Mouse (Mus musculus): ENCODE data around the gene Rfx2.

Rfx2 gene

DNA sequence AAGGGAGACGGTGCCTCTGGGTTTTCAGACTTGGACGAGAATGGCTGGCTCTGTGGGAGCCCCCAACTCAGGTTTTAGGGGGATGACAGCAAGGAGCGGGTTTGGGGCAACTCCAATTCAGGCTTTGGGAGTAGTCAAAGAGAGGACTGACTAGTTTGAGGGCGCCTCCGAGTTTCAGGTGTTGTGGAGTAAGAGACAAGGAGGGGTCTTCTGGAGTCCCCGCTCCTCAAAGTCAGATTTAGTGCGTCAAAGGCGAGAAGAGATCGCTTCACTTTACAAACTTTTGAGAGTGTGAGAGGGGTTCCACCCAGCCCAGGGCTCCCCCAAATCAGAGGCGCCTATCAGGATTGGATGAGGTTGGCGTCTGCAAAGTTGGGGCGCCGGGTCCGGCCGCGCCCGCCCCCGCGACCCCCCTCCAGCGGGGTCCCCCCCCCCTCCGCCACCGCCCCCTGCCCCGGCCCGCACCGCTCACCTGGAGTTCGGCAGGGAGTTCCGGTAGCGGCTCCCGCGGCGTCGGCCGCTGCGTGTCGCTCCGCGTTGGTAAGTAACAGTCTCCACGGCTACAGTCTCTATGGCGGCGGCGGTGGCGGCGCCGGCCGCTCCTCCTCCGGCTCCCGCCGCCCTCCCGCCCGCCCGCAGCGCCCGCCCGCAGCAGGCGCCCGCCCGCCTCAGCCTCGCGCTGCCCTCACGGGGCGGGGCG is at the start of gene Rfx2:
TSS of gene Rfx2 (minus strand) at position 603 of the 700 bp plus-strand sequence.
- no peak for DNase-seq

DNA sequence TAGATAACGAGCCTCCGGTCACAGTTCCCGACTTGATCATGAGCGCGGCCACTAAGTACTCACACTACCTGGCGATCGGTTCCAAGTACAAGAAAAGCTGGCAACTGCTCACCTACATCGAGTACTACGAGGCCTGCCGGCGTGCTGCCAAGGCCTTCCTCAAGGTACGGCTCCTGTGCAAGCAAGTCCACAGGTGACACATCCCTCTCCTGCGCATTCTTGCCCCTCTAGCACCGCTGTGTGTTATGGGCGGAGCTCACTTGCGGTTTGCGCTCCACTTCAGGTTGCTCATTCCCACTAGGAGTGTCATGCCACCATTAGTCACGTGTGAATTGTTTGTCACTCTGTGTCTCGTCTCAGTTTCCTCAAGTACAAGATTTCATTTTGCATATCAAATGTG is 46.6 kb upstream of the Rfx2 start:
- no peak for DNase-seq

DNA sequence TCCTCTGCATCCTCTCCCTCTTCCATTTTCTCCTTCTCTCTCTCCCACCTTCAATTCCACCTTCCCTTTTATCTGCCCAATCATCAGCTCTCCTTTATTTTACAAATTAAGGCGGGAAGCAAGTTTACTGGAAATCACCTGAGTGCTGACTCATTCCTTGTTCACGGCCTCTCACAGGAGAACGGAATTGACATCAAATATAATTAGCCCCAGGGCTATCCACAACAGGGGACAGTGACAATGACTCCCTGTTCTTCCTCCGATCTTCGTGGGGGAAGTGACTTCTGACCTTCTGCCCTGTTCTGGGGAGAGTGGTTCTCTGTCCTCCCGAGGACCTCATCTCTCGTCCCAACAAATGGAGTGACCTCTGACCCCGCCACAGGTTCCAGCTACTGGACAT is 46.2 kb upstream of the Rfx2 start:
- DNase-seq: no peak

DNA sequence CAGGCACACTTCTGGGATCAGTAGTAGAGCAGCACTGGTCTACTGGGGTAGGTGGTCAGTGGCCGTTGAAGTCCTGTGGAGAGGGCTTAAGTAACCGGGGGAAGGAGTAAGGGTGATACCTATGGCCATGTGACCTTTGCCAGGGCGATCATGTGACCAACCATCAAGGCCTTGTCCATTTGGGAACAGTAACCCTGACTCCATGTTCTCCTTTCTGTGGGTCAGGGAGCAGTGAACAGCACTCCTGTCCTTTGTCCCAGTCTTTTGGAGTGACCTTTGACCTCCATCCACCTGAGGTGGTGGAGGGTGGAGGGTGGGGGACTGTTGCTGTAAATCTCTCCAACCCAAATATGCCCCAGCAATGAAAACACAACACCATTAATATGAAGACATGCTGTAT is 45.7 kb upstream of the Rfx2 start:
- DNase-seq: no peak

DNA sequence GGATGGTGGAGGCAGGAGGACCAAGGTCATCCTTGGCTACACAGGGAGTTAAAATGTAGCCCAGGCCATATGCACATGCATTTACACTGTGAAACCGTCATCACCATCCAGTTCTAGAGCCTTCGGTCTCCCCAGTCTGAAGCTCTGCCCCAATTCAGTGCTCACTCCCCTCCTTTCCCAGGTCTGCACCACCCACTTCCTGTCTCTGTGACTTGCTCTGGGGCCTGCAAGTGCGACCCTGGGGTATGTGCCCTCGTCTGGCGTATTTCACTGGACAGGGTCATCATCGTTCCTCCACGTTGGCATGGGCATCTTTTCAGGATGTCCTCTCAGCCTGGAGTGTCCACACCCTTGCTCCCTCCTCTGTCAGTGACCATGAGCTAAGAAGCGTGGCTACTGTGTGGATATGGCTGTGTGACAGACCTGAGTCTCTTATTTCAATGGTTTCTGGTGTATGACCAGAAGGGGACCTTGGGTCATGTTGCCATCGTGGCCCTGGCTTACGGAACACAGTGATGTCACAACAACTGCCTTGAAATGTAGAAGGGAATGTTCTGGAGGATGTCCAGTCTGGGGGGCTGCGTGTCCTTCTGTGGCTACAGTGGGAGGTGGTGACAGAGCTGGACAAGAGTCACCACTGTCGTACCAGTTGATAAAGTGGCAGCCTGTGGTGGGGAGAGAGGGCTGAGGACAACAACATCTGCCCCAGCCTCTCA is 44.3 kb upstream of the Rfx2 start, which contains the start of gene 1700061G19Rik:
TSS of gene 1700061G19Rik (plus strand) at position 542 of the 716 bp plus-strand sequence.
- no peak for DNase-seq

DNA sequence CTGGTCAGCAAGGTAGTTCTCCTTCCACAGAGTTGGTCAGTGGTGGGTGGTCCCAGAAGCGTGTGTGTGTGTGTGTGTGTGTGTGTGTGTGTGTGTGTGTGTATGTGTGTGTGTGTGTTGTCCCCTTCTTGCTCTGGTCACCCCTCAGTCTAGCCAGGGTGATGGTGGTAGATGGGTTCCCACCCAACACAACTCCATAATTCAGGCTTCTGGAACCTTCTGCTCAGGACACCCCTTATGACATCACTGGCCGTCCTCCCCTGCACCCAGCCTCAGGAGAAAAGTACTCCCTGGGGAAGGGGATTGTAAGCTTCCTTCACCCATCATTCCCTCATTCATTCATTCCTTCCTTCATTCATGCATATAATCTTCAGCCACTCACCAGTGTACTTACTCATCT is 43.4 kb upstream of the Rfx2 start, which contains the start of gene Acsbg2:
TSS of gene Acsbg2 (minus strand) at position 211 of the 400 bp plus-strand sequence.
- DNase-seq: no peak

DNA sequence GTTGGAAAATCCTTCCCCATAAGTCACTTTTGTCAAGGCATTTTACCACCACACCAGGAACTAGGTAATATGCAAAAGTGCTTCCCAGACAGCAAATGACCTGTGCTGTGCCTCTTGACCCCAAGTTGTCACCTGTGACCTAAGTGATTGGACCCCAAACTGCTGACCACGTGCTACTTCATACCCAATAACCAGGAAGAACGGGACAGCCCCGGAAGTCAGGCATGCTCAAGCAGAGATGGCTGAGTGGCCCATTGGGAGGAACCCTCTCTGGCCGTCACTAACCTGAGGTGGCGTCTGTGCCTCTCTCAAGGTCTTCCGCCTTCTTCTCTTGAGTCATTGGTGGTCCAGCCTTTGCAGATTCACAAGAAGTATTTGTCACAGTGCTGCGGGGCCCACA is 41.7 kb upstream of the Rfx2 start:
- no peak for DNase-seq

DNA sequence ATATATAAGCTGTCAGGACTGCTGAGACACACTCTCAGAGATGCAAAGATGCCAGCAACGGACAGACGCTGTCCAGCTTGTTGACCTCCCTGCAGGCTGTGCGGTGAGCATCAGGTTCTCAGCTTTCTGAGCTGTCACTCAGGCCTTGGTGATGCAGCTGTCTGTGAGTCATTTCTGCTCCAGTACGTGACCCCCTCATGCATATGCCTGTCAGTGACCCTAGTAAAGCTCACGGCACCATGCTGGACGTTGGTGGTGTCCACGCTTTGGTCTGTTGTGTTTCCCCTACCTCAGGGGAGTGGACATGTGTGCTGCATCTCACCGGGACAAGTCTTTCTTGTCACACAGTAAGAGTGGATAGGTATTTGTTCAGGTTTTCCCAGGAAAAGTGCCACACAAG is 41.0 kb upstream of the Rfx2 start:
- no peak for DNase-seq

DNA sequence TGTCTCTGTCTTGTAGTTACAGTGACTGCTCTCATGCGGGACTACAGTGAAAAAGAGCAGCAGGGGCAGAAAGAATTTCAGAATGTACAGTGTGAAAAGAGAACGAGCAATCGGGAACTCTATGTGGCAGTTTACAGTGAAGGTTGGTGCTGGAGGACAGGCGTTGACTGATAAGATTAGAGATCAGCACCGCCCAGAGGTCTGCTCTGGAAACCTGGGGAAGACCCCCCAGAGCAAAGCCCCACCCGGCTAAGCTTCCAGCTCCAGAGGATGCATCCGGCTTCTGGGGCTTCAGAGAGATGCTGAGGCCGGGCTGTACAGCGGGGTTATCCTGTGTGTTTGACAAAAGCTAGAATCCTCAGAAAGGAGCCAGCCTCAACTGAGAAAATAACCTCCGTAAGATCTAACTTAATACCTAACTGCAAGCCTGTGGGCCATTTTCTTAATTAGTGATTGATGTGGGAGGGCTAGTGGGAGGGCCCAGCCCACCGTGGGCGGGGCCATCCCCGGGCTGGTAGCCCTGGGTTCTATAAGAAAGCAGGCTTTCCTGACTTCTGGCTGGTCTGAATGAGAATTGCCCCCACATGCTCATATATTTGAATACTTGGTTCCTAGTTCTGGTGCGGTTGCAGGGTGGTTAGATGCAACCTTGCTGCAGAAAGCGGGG is 39.6 kb upstream of the Rfx2 start:
- DNase-seq: no peak

DNA sequence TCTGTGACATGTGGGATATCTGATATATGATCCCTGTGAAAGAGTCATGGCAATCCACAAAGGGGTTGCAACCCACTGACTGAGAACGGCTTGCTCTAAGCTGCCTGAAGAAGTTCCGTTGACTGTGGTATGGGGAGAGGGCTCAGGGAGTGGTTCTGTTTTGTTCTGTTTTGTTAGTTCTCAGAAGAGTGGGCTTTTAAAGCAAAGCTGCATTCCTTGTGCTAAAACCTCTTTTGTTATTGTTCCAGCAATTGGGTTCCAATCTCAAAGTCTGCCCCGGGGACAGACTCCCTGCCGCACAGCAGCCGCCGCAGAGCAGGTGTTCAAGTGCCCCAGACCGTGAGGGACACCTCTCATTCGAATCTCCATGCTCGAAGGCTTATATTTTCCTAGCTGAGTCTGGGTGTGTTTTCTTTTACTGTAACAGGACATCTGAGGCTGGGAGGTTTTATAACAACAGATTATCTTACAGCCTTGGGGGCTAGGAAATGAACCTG is 38.7 kb upstream of the Rfx2 start:
- no peak for DNase-seq

DNA sequence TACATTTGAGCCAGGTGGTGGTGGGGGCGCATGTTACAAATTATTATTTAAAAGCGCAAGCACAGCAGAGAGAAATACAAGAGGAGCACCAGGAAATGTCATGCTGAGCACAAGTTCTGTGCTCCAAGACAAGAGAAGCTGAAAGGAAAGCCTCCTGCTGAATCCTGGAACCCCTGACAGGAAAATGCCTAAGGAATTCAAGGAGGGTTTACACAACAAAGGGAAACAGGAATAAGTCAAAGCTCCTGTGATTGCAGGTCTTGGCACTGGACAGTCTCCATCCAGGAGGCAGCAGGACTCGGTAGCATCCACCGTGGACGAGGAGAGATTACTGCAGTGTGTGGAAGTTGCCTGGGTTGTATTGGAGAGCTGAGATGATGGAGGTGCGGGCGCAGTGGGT is 35.3 kb upstream of the Rfx2 start:
- DNase-seq: no peak

DNA sequence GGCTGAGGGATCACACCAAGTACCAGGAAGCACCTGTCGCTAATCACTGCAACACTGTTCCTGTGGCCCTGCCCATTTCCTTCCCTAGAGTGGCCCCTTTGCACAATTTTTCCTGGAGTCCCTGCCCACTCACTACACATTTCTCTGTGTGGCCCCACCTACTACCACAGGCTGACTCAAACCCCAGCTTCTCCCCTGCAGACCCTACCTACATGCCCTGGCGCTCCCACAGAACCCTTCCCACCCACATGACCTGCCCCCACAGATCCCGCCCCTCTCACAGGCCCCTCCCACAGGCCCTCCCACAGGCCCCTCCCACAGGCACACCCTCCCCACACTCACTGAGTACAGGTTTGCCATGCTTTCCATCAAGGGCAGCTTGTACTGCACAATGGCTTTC is 30.4 kb upstream of the Rfx2 start:
- no peak for DNase-seq

DNA sequence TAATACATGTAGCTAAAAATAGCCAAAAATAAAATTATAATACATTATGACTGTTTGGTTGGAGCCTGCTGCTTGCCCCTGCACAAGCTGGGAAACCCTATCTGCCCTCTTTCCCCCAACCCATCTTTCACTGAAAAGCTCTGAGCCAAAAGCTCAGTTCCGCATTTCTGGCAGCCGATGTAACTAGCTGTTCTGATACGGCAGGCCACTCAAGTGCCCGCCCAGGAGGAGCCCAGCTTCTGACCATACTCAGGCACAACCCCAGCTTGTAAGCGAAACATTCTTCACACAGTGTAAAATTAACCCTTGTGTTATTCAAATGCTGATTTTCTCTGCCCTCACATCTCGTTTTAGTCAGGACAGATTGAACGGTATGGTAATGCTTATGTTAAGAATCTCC is 28.1 kb upstream of the Rfx2 start:
- DNase-seq: no peak

DNA sequence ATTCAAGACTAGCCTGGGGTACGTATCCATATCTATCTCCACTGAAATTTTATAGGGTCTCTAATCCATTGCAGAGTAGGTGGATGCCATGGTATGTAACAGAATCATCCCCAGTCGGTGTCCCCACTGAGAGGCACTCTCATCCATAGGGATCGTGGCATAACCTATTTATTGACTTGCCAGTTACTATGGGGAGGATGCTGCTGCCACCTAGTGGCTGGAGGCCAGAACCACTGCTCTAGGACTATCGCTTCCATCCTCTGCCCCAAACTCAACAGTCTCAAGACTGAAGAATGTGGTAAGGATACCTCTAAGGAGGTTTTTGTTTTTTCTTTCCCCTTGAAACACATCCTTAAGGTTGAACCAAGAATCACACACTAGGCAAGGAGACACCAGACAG is 27.4 kb upstream of the Rfx2 start:
- peak; percentile 55 for DNase-seq

DNA sequence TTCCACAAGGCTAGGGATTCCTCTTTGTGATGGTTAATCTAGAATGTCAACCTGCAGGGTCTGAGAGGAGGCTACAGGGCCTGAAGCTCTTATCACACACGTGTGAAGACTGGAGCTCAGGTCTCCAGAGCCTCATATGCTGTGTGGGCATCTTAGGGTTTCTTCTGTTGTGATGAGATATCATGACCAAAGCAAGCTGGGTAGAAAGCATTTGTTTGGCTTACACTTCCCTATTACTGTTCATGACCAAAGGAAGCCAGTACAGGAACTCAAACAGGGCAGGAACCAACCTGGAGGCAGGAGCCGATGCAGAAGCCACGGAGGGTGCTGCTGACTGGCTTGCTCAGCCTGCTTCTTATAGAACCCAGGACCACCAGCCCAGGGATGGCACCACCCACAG is 24.6 kb upstream of the Rfx2 start:
- DNase-seq: no peak

DNA sequence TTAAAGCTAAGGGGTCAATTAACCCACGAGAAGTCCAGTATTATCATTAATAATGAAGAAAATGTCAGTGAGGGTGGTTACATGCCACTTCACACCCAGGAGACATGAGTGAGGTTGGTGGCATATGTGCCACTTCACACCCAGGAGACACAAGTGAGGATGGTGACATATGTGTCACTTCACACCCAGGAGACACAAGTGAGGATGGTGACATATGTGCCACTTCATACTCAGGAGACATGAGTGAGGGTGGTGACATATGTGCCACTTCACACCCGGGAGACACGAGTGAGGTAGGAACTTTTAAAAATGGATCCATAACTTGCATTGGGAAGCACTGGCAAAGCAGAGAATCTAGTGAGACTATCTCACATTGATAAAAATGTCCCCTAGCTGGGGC is 20.4 kb upstream of the Rfx2 start:
- no peak for DNase-seq

DNA sequence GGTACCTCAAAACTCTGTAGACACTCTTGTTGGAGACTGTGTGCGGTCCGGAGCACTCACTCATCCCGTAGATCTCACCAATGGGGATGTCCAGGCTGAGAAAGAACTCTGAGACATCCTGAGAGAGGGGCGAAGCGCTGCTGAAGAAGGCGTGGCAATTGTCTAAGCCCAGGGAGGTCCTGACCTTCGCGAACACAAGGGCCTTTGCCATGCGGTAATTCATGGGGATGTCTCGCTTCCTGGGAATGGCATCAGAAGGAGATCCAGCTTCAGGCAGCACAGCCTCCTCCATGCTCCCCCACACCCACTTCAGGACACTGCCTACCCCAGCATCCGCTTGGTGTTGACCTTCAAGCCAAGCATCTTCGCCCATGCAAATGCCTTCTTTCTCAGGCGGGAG is 18.9 kb upstream of the Rfx2 start:
- DNase-seq: no peak

DNA sequence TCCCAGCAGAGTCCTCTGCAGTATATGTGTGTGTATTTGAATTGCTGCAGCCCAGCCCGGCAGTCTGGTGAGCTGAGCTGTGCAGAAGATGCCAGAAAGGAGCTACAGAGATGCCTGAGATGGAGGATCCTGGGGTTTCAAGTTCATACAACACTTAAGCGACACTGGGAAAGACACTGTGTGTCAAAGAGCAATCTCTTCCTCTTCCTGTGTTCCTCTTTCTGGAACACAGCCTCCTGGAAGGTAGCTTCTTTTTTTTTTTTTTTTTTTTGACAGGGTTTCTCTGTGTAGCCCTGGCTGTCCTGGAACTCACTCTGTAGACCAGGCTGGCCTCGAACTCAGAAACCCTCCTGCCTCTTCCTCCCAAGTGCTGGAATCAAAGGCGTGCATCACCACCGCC is 18.0 kb upstream of the Rfx2 start:
- no peak for DNase-seq

DNA sequence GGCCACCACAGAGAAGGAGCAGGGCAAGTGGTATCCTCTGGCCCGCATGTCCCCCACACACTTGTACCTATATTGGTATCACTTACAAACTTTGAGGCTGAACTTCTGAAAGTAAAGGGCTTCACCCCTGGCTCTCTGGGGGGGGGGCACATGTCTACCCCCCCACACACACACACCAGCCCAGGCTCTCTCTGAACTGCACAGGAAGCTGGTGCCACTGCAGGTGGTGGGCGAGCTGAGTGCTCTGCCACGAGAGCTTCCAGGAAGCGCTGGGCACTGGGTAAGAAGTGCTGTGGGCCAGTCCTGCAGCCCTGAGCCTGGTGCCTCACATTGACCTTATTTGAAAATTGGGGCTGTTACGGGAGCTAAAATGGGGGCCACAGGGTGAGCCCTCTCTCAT is 12.9 kb upstream of the Rfx2 start:
- DNase-seq: no peak

DNA sequence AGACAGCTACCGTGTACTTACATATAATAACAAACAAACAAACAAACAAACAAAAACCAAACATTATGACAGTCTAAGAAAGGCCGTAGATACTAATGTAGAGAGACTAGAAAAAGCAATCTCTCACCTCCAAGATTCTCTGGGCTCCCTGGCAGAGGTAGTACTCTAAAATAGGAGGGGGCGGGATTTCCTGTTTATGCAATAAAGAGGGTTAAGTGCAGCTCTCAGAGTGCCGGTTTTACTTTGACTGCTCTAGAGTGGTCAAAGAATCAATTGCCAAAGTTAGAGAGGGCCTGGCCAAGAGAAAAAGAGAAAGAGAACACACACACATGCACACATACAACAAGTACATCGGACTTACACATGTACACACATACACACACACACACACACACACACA is 11.4 kb upstream of the Rfx2 start:
- no peak for DNase-seq

DNA sequence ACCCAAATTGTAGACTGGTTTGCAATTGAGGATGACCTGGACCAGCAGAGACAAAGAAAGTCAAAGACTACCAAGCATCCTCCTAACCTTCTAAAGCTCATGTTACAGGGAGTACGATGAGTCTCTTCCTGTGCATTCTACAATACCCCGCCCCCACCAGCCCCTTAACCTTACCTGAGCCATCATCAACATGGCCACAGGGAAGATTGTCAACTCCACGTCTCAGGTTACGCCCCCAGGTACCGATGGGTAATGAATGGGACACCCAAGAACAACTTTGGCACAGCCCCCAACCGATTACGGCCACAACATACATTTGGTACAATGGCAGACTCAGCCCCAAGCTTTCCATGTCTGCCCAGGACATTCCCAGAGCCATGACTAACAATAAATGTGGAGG is 9.7 kb upstream of the Rfx2 start:
- DNase-seq: no peak

DNA sequence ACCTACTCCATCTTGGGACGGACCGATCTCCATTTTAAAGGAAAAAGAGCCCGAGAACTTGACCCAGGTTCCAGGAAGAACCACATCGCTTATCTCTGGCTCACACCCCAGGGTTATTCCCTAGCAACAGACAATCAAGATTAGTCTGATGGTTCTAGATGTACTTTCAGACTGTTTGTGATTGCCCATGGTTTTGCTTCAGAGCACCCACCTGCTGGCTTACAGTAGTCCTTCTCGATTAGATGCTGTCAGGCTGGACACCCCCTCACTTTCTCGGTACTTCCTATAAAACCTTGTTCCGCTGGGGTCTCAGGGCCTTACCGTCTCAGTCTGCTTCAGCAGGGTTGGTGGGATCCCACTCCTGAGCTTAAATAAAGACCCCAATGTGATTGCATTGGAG is 5.5 kb upstream of the Rfx2 start:
- DNase-seq: no peak

DNA sequence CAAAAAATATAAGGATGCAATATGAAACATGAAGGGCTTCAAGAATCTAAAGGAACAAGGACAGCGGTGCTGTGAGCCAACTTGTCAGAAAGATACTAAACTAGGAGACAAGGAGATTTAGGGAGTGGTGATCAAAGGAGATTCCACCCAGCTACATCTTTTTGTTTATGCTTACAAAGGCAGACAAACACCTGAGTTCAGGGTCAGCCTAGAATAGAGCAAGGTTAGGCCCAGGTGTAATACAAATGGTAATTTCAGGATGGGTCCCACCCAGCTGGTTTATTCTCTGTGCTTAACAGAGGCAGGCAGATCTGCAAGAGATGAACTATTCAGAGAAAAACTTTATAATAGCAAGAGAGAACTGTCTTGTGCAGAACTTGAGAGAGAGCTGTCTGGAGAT is 2.6 kb upstream of the Rfx2 start:
- no peak for DNase-seq

DNA sequence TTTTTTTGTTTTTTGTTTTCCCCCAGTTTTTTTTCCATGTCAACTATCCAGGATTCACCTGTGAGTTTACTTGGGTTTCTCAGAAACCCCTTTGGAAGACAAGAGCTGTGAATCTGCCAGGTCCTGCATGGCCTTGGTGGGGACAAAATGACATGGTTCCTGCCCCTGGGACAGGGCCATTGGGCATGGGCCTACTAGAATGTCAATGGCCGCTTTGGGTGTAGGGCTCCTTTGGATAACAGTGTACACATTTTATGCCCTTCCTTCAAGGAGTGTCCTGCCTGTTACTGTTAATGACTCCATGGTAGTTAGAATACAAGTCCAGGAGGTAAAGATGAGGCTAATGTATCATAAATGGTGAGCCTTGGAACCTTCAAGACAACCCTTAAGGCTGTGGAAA is 2.1 kb upstream of the Rfx2 start:
- DNase-seq: no peak

Measured in right cerebral cortex, postnatal 4 days (tissue).